Mouse (Mus musculus) hindbrain, embryonic 14.5 days (tissue): ENCODE data around the gene Zfp644. TPM values are rescaled to one million over a fixed set of nuclear protein-coding genes. Genes with fewer than 3 reads are reported as not detected.

Source experiments
- ATAC-seq: fragments of 200-750 bp; cut with Nextera tagmentation; 2 replicates; pipeline ENCODE4 v1.8.0; 2017; ENCODE audit warnings: moderate number of reproducible peaks, mild to moderate bottlenecking, moderate TSS enrichment, moderate library complexity; ENCODE audit not compliant: low FRiP score
- DNase-seq: peaks from one replicate; pipeline ENCODE4 v3.0.0-alpha.2; 2015; ENCODE audit warnings: low spot score
- H3K27ac ChIP-seq: fragments of 300-500 bp; sonication (generic); 2 replicates; pipeline ENCODE4 v1.5.1; 2014; ENCODE audit warnings: mild to moderate bottlenecking, moderate library complexity
- H3K27me3 ChIP-seq: fragments of 300-500 bp; sonication (generic); 2 replicates; pipeline ENCODE4 v1.6.1; 2014; ENCODE audit warnings: mild to moderate bottlenecking, low read length, mixed read lengths; ENCODE audit not compliant: control insufficient read depth, insufficient read depth
- H3K36me3 ChIP-seq: fragments of 300-500 bp; sonication (generic); replicated peaks from 2 replicates; pipeline ENCODE4 v1.6.1; 2014; ENCODE audit not compliant: control insufficient read depth, insufficient read depth
- H3K4me1 ChIP-seq: fragments of 300-500 bp; sonication (generic); replicated peaks from 2 replicates; pipeline ENCODE4 v1.6.1; 2014; ENCODE audit warnings: antibody characterized with exemption, low read length, mixed read lengths; ENCODE audit not compliant: control insufficient read depth, insufficient read depth
- H3K4me2 ChIP-seq: fragments of 300-500 bp; sonication (generic); replicated peaks from 2 replicates; pipeline ENCODE4 v1.6.1; 2014; ENCODE audit warnings: mild to moderate bottlenecking, moderate library complexity
- H3K4me3 ChIP-seq: fragments of 300-500 bp; sonication (generic); replicated peaks from 2 replicates; pipeline ENCODE4 v1.5.1; 2014; ENCODE audit warnings: mild to moderate bottlenecking, low read length
- H3K9ac ChIP-seq: fragments of 300-500 bp; sonication (generic); 2 replicates; pipeline ENCODE4 v1.6.1; 2014
- H3K9me3 ChIP-seq: fragments of 300-500 bp; sonication (generic); 2 replicates; pipeline ENCODE4 v1.6.1; 2016; ENCODE audit warnings: low read length; ENCODE audit not compliant: control insufficient read depth
- WGBS: fragments of 180-500 bp; shearing (Covaris S2); extraction: QIAGEN DNeasy Blood & Tissue Kit; methylation state at CpG from one replicate; pipeline ENCODE4 v1.1.7; 2014; 5-methylcytosine and 5-hydroxymethylcytosine counted together
- polyA plus RNA-seq: library from polyadenylated mRNA; unstranded; fragments of >200 nt; fragmentation: Nextera tagmentation; extraction: Ambion mirVana; gene quantifications from 2 replicates; pipeline ENCODE4 v1.2.1, GENCODE M21; 2014

Gene Zfp644
- polyA plus RNA-seq, 1 experiment from 2014 or later = 104 TPM

DNA sequence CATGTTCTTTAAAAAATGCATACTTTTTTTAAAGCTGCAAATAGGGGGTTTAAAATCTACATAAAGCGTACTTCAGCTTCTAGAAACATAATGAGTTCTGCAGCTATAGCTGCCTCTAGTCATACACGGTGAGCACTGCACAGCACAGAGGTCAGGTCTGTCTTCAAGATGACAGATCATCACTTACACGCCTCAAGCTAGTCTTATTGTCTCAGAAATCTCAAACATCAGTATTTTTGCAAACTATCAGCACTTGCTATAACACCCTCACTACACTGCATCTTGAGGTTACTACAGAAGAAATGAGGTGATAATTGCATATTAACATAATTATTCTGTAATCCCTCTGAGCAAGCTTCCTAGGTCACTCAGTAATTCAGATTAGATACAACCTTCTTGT is 55.2 kb downstream of the Zfp644 start:
- 64% methylated on average over 3 of the region's 3 CpGs for WGBS
- H3K27me3 ChIP-seq = no peaks in the 10 kb centered on the region
- DNase-seq (no peak), ATAC-seq (no peak)
- H3K36me3 ChIP-seq = peaks cover 14% of the 10 kb centered on the region
- no peak overlapping the region for H3K9ac ChIP-seq
- H3K4me3 ChIP-seq = no peak overlapping the region
- peaks cover 7% of the 10 kb centered on the region for H3K4me1 ChIP-seq
- H3K4me2 ChIP-seq = no peak overlapping the region
- no peaks in the 10 kb centered on the region for H3K9me3 ChIP-seq
- H3K27ac ChIP-seq = no peak overlapping the region

DNA sequence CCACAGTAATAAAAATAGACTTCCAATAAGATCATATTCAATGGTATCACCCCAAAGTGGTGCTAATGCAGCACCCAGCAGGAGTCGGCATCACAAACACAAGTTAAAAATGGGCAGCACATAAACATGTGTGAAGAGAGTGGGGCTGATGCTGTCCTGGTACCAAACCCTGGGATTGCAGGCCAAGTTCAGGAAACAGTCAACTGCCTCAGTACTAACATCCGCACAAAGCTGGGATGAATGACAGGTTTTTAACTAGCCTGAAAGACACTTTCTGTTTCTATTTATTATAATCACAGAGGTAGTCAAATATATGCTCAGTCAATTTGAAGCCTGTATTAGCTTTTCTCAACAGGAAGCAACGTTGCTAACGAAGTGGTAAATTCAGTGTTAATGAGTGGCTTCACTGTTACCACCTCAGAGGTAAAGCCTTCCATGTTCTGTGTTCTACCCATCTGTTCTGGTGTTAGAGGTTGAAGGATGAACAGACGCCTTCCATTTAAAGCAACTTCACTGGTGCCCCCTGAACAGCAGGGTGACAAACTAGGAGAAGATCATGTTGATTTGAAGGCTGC is 56.8 kb downstream of the Zfp644 start:
- H3K4me1 ChIP-seq = peaks cover 7% of the 10 kb centered on the region
- H3K4me3 ChIP-seq = no peak overlapping the region
- no peaks in the 10 kb centered on the region for H3K9me3 ChIP-seq
- no peak overlapping the region for H3K27ac ChIP-seq
- no peak overlapping the region for H3K9ac ChIP-seq
- no peak overlapping the region for H3K4me2 ChIP-seq
- 71% methylated on average over 5 of the region's 5 CpGs for WGBS
- no peak for DNase-seq
- peaks cover 30% of the 10 kb centered on the region for H3K36me3 ChIP-seq
- H3K27me3 ChIP-seq = no peaks in the 10 kb centered on the region
- no peak for ATAC-seq

- H3K9me3 ChIP-seq = no peaks in the 10 kb centered on the region
- peaks cover 7% of the 10 kb centered on the region for H3K4me1 ChIP-seq
- H3K36me3 ChIP-seq = peaks cover 36% of the 10 kb centered on the region
- DNase-seq (no peak), ATAC-seq (no peak)
- no peak overlapping the region for H3K9ac ChIP-seq
- H3K27me3 ChIP-seq = no peaks in the 10 kb centered on the region
- H3K4me3 ChIP-seq = no peak overlapping the region
- H3K4me2 ChIP-seq = no peak overlapping the region
- H3K27ac ChIP-seq = no peak overlapping the region
- WGBS = 97% methylated on average over 2 of the region's 2 CpGs
Measured at GRCm38 (mm10) chr5:106639627-106640026, 57.5 kb downstream of the Zfp644 start.

DNA sequence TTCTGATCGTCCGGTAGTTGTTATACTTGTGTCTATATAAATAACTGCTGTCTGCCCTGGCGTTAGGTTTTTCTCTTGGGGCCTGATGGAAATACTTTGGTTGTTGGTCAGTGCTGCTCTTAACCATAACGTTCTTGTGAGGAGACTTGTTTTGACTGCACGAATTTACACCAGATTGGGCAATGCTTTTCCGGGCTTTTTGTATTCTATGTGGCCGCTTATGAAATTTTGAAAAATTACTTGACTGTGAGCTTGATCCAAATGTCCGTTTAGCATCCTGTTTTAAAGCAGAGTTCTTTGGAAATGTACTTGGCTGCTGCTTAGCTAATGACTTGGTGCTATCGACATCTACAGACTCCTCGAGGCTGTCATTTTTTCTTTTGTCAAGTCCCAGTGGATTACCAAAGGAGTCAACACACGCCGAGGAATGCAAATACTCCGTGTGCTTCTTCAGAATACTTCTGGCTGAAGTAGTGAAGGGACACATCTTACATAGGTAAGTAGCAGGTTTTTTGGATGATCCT is 60.6 kb downstream of the Zfp644 start:
- Histone ChIP-seq H3K4me2 (no peak overlapping the region), H3K27me3 (no peaks in the 10 kb centered on the region), H3K36me3 (peaks cover 44% of the 10 kb centered on the region), H3K9ac (no peak overlapping the region), H3K27ac (no peak overlapping the region), H3K4me3 (no peak overlapping the region), H3K9me3 (no peaks in the 10 kb centered on the region), H3K4me1 (peaks cover 7% of the 10 kb centered on the region)
- no peak for ATAC-seq
- no peak for DNase-seq
- 90% methylated on average over 13 of the region's 13 CpGs for WGBS

DNA sequence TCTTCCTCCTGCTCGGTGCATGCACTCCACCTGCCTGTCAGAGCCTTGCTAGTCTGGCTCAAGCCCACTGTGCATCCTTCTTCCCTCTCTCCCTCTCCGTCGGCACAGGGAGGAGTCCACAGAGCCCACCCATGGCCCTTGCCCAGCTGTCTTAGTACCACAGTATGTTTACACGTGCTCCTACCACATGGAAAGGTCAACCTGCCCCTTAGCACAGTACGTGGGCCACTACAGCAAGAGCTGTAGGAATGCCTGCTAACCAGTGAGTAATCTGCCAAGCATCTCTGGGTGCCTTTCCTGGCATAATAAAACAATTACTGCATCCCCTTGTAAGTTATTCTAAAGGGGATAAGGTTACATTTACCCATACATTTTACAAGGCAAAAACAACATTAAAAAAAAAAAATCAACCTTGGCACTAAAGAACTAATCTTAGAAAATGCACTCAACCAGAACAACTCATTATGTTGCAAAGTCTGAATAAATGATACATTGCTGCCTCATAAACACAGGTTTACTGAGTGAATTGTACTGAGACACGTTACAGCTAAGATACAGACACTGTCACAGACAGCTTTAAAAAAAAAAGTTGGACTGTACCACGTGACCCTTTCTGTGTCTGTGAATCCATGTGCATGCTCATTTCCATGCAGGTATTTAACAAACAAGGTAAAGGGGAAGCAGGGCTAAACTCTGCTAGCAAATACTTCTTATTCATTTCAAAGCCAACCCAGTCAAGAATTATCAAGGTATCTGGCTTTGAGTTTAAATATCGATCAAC is 68.5 kb downstream of the Zfp644 start:
- 66% methylated on average over 8 of the region's 8 CpGs for WGBS
- Histone ChIP-seq H3K4me2 (no peak overlapping the region), H3K27me3 (no peaks in the 10 kb centered on the region), H3K27ac (no peak overlapping the region), H3K4me1 (peaks cover 3% of the 10 kb centered on the region; the same call in 1 of the 2 replicates), H3K36me3 (peaks cover 6% of the 10 kb centered on the region; the same call in 1 of the 2 replicates), H3K4me3 (no peak overlapping the region), H3K9me3 (no peaks in the 10 kb centered on the region), H3K9ac (no peak overlapping the region)
- DNase-seq (no peak), ATAC-seq (no peak)

- no peaks in the 10 kb centered on the region for H3K27me3 ChIP-seq
Measured at GRCm38 (mm10) chr5:106623337-106623736, 73.8 kb downstream of the Zfp644 start.

GRCm38 (mm10) chr5:106622193-106622592 is 74.9 kb downstream of the Zfp644 start:
- no peak overlapping the region for H3K27ac ChIP-seq
- ATAC-seq = no peak

More at GRCm38 (mm10) chr5:106623337-106623736, 73.8 kb downstream of the Zfp644 start:
- Histone ChIP-seq H3K27ac (no peak overlapping the region), H3K4me2 (no peak overlapping the region), H3K9ac (no peak overlapping the region), H3K4me1 (peaks cover 2% of the 10 kb centered on the region; the same call in 1 of the 2 replicates), H3K36me3 (peaks cover 6% of the 10 kb centered on the region), H3K4me3 (no peak overlapping the region), H3K9me3 (no peaks in the 10 kb centered on the region)
- ATAC-seq (no peak), DNase-seq (no peak)
- WGBS = 88% methylated on average over 4 of the region's 4 CpGs

GRCm38 (mm10) chr5:106620446-106620845 is 76.6 kb downstream of the Zfp644 start:
- H3K27ac ChIP-seq = no peak overlapping the region
- H3K36me3 ChIP-seq = peaks cover 12% of the 10 kb centered on the region
- H3K27me3 ChIP-seq = no peaks in the 10 kb centered on the region
- H3K9me3 ChIP-seq = no peaks in the 10 kb centered on the region
- H3K4me2 ChIP-seq = no peak overlapping the region
- no peak overlapping the region for H3K9ac ChIP-seq
- no peak for DNase-seq
- no peak for ATAC-seq
- 91% methylated on average over 6 of the region's 6 CpGs for WGBS
- no peak overlapping the region for H3K4me3 ChIP-seq
- H3K4me1 ChIP-seq = no peaks in the 10 kb centered on the region

More at GRCm38 (mm10) chr5:106622193-106622592, 74.9 kb downstream of the Zfp644 start:
- no peak overlapping the region for H3K4me2 ChIP-seq
- WGBS = 94% methylated on average over 5 of the region's 5 CpGs
- H3K4me3 ChIP-seq = no peak overlapping the region
- H3K9ac ChIP-seq = no peak overlapping the region
- DNase-seq = no peak
- H3K27me3 ChIP-seq = no peaks in the 10 kb centered on the region
- no peaks in the 10 kb centered on the region for H3K9me3 ChIP-seq
- no peaks in the 10 kb centered on the region for H3K4me1 ChIP-seq
- peaks cover 12% of the 10 kb centered on the region for H3K36me3 ChIP-seq

DNA sequence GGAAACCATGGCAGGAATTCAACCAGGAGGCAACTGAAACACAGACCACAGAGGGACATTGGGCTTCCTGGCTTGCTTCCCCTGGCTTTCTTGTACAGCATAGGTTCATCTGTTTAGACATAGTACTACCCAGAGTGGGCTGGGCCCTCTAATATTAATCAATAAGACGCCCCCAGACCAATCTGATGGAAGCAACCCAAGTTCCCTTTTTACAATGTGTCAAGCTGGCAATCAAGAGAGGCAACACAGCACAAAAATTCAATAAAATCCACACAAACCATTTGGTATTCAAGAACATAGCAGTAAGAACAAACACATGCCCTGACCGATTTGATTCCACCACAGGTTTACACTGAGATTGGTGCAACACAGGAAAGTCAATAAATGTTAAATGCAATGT is 82.1 kb downstream of the Zfp644 start:
- no peak overlapping the region for H3K4me3 ChIP-seq
- whole genome bisulfite sequencing = 93% methylated on average over 2 of the region's 2 CpGs
- no peak for ATAC-seq

More for the DNA sequence above, 82.1 kb downstream of the Zfp644 start:
- H3K27me3 ChIP-seq = no peaks in the 10 kb centered on the region
- no peak for DNase-seq
- peaks cover 5% of the 10 kb centered on the region; the same call in 1 of the 2 replicates for H3K36me3 ChIP-seq
- no peaks in the 10 kb centered on the region for H3K4me1 ChIP-seq
- H3K9ac ChIP-seq = no peak overlapping the region
- H3K4me2 ChIP-seq = no peak overlapping the region
- H3K9me3 ChIP-seq = no peaks in the 10 kb centered on the region
- H3K27ac ChIP-seq = no peak overlapping the region
